Mouse (Mus musculus) liver, embryonic 15.5 days (tissue): ENCODE measurements at regions not wholly inside any gene's neighbourhood (a gene's known extent, or its start where the extent isn't known, plus 50 kb on each side); places are given as distances from the start of the nearest gene placed in this dataset.

Experiments
- ATAC-seq: fragments of 200-750 bp; cut with Nextera tagmentation; 2 replicates; pipeline ENCODE4 v1.8.0; 2017; ENCODE audit warnings: moderate number of reproducible peaks, mild to moderate bottlenecking, moderate library complexity; ENCODE audit not compliant: insufficient read depth
- H3K27ac ChIP-seq: fragments of 300-500 bp; sonication (generic); replicated peaks from 2 replicates; pipeline ENCODE4 v1.5.1; 2015; ENCODE audit warnings: mild to moderate bottlenecking, inconsistent platforms
- H3K27me3 ChIP-seq: fragments of 300-500 bp; sonication (generic); 2 replicates; pipeline ENCODE4 v1.6.1; 2015; ENCODE audit warnings: mild to moderate bottlenecking, inconsistent platforms
- H3K36me3 ChIP-seq: fragments of 300-500 bp; sonication (generic); replicated peaks from 2 replicates; pipeline ENCODE4 v1.6.1; 2015; ENCODE audit warnings: moderate library complexity, mild to moderate bottlenecking, inconsistent platforms
- H3K4me1 ChIP-seq: fragments of 300-500 bp; sonication (generic); replicated peaks from 2 replicates; pipeline ENCODE4 v1.6.1; 2015; ENCODE audit warnings: inconsistent platforms
- H3K4me2 ChIP-seq: fragments of 300-500 bp; sonication (generic); 2 replicates; pipeline ENCODE4 v1.6.1; 2015; ENCODE audit warnings: moderate library complexity, mild to moderate bottlenecking, inconsistent platforms
- H3K4me3 ChIP-seq: fragments of 300-500 bp; sonication (generic); replicated peaks from 2 replicates; pipeline ENCODE4 v1.5.1; 2015; ENCODE audit warnings: mild to moderate bottlenecking, inconsistent platforms
- H3K9ac ChIP-seq: fragments of 300-500 bp; sonication (generic); 2 replicates; pipeline ENCODE4 v1.6.1; 2015; ENCODE audit warnings: moderate library complexity, mild to moderate bottlenecking, inconsistent platforms
- H3K9me3 ChIP-seq: fragments of 300-500 bp; sonication (generic); replicated peaks from 2 replicates; pipeline ENCODE4 v1.6.1; 2016; ENCODE audit warnings: inconsistent platforms
- WGBS: fragments of 180-500 bp; shearing (Covaris S2); methylation state at CpG from one replicate; pipeline ENCODE4 v1.1.7; 2015; ENCODE audit warnings: mixed read lengths; ENCODE audit not compliant: insufficient replicate concordance; 5-methylcytosine and 5-hydroxymethylcytosine counted together

DNA sequence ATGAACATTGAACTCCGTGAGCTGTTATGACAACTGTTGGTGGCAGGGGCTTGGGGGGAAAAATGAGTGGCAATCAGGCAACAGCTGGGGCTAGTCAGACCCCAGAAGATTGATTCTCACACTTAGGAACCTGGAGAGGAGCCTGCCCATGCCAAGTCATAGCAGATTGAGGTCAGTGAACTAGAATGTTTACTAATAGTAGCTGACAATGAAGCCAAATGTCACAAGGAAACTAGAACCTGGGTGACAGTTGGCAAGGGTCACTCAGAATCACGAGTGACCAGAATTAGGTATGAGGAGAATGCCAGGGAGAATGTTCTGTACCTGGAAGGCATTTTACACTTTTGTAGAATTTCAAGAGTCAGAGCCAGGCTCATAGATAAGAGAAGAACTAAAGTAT lies 365.9 kb upstream of the Auts2 start:
- ATAC-seq: no peak
- H3K9me3 ChIP-seq: no peaks in the 10 kb centered on the region
- WGBS: 51% methylated on average over 2 of the region's 2 CpGs
- H3K27ac ChIP-seq: no peak overlapping the region
- no peaks in the 10 kb centered on the region for H3K36me3 ChIP-seq
- no peak overlapping the region for H3K9ac ChIP-seq
- no peak overlapping the region for H3K4me2 ChIP-seq
- no peaks in the 10 kb centered on the region for H3K27me3 ChIP-seq
- no peak overlapping the region for H3K4me3 ChIP-seq
- no peaks in the 10 kb centered on the region for H3K4me1 ChIP-seq

DNA sequence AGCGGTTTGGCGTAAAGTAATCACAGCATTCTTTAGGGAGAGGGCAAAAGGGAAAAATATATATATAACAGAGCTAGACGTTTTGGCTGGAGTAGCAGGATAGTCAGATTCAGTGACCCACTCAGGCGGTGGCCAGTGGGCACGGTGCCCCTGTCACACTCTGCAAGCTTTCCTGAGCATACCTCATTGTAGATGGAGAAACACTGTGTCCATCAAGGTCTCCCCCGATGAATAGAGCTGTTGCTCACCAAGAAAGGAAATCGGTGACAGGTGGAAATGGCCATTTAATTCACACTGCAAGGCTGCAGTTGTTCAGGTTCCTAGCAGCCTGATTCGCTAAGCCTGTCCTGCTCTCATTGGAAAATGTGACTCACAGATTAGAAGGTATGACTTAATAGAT lies 365.1 kb upstream of the Auts2 start:
- no peaks in the 10 kb centered on the region for H3K9me3 ChIP-seq
- WGBS: 58% methylated on average over 8 of the region's 8 CpGs
- no peaks in the 10 kb centered on the region for H3K27me3 ChIP-seq
- no peak overlapping the region for H3K4me3 ChIP-seq
- H3K4me1 ChIP-seq: no peaks in the 10 kb centered on the region
- no peak for ATAC-seq
- no peak overlapping the region for H3K9ac ChIP-seq
- no peaks in the 10 kb centered on the region for H3K36me3 ChIP-seq
- H3K4me2 ChIP-seq: no peak overlapping the region
- H3K27ac ChIP-seq: no peak overlapping the region

DNA sequence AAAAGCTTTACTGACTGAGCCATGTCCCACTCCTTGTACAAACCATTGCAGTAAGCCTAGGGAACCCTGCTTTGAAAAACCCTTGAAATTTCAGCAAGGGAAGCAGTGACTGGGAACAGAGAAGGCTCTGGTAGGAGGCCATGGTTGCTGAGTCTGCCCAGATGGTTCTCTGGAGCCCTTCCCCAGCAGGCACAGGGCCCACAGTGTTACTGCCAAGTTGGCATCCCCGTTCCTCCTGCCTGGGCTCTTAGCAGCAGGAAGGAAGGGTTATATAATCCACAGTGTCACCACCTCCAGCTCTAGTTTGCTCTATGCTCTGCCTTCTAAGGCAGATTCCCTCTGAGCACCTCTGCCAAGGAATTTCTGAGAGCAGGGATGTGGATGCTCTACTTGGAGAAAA lies 349.4 kb upstream of the Auts2 start:
- no peak overlapping the region for H3K4me2 ChIP-seq
- no peaks in the 10 kb centered on the region for H3K4me1 ChIP-seq
- H3K27me3 ChIP-seq: no peaks in the 10 kb centered on the region
- no peak overlapping the region for H3K4me3 ChIP-seq
- no peak for ATAC-seq
- WGBS: 37% methylated on average over 1 of the region's 1 CpGs
- H3K9me3 ChIP-seq: no peaks in the 10 kb centered on the region
- no peaks in the 10 kb centered on the region for H3K36me3 ChIP-seq
- H3K27ac ChIP-seq: no peak overlapping the region
- no peak overlapping the region for H3K9ac ChIP-seq

DNA sequence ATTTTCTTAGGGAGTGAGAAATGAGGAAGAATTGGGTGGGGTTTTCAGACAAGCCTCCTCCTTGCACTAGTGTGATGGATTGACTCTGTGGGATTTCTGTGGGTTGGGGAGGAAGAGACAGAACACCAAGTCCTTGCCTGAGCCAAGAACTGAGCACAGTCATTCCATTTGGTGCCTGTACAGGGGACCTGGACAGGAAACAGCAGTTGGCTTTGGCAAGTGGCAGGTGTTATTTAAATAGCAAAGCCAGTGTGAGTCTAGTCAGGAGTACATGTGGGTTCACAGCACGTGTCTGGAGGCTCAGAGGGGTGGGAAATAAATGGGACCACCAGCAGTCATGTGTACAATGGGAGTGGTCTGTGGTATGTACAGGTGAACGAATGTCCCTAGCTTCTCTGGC lies 341.0 kb upstream of the Auts2 start:
- no peaks in the 10 kb centered on the region for H3K27me3 ChIP-seq
- no peak for ATAC-seq
- no peaks in the 10 kb centered on the region for H3K9me3 ChIP-seq

DNA sequence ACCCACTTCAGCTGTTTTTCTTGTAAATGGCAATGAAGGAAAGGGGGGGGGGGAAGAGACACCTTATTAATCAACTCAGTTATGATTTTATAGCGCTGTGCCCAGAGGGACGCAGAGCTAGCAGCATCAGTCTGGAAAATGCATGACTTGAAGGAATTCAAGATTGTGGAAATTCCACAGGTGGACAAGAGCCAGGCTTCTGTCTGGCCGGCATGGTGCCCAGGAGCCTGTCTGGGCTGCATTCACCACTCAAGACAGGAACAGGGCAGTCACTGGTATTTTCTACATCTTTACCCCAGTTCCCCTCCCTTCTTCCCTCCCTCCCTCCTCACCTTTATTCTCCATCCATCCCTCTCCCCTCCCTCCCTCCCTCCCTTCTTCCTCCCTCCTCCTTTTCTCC lies 339.1 kb upstream of the Auts2 start:
- Histone ChIP-seq H3K36me3 (no peaks in the 10 kb centered on the region), H3K9me3 (no peaks in the 10 kb centered on the region), H3K4me2 (no peak overlapping the region), H3K4me1 (no peaks in the 10 kb centered on the region), H3K9ac (no peak overlapping the region), H3K27ac (no peak overlapping the region), H3K4me3 (no peak overlapping the region), H3K27me3 (no peaks in the 10 kb centered on the region)
- ATAC-seq: no peak
- WGBS: 60% methylated on average over 3 of the region's 3 CpGs

More for the DNA sequence above, 341.0 kb upstream of the Auts2 start:
- H3K9ac ChIP-seq: no peak overlapping the region
- no peaks in the 10 kb centered on the region for H3K4me1 ChIP-seq
- H3K27ac ChIP-seq: no peak overlapping the region
- no peak overlapping the region for H3K4me2 ChIP-seq
- whole genome bisulfite sequencing: 32% methylated on average over 2 of the region's 2 CpGs
- H3K4me3 ChIP-seq: no peak overlapping the region
- no peaks in the 10 kb centered on the region for H3K36me3 ChIP-seq

DNA sequence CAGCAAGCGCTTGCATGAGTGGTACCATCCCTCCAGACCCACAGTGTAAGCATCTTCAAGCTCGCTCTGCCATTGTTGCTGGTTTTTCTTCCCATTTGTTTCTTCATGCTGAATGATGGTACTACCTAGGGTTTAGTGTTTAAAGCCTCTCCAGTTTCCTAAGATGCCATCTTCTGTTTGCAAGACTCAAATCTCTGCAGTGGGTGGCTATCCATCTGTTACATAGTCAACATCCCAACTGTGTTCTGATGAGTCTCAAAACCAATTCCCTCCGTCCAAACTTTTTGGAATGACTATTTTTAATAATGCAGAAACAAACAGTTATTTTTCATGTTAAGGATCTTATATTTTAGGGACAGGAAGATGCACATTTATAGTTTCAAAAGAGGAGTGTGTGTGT lies 338.0 kb upstream of the Auts2 start:
- 66% methylated on average over 3 of the region's 3 CpGs for WGBS
- no peaks in the 10 kb centered on the region for H3K4me1 ChIP-seq

DNA sequence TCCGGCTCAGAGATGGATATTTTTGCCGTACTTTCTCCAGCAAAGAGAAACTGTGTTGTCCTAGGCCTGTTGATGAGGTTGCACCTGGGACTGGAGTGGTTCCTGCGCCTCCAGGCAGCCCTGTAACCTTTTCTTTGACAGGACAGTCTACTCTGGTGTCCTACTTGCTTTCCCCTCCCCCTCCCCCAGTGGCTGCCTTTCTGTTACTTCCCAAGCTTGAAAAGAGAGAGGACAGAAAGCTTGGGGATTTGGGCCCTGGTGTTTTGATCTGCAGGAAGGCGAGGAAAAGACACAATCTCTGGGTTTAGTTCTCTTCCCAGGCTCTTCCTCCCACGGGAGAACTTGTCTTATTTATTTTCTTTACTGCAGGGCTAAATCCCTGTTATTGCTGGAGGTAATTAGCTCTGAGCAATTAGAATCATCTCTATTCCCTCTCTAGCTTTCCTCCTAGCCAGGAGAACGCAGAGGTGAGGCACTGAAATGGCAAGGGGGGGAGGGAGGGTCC lies 333.2 kb upstream of the Auts2 start:
- Histone ChIP-seq H3K4me2 (no peak overlapping the region), H3K4me1 (no peaks in the 10 kb centered on the region), H3K27ac (no peak overlapping the region), H3K9ac (no peak overlapping the region), H3K4me3 (no peak overlapping the region), H3K27me3 (no peaks in the 10 kb centered on the region), H3K9me3 (no peaks in the 10 kb centered on the region), H3K36me3 (no peaks in the 10 kb centered on the region)
- 35% methylated on average over 6 of the region's 6 CpGs for whole genome bisulfite sequencing
- ATAC-seq: no peak

More for the DNA sequence above, 338.0 kb upstream of the Auts2 start:
- Histone ChIP-seq H3K36me3 (no peaks in the 10 kb centered on the region), H3K27me3 (no peaks in the 10 kb centered on the region), H3K4me2 (no peak overlapping the region), H3K9me3 (no peaks in the 10 kb centered on the region), H3K4me3 (no peak overlapping the region), H3K27ac (no peak overlapping the region), H3K9ac (no peak overlapping the region)
- ATAC-seq: no peak

DNA sequence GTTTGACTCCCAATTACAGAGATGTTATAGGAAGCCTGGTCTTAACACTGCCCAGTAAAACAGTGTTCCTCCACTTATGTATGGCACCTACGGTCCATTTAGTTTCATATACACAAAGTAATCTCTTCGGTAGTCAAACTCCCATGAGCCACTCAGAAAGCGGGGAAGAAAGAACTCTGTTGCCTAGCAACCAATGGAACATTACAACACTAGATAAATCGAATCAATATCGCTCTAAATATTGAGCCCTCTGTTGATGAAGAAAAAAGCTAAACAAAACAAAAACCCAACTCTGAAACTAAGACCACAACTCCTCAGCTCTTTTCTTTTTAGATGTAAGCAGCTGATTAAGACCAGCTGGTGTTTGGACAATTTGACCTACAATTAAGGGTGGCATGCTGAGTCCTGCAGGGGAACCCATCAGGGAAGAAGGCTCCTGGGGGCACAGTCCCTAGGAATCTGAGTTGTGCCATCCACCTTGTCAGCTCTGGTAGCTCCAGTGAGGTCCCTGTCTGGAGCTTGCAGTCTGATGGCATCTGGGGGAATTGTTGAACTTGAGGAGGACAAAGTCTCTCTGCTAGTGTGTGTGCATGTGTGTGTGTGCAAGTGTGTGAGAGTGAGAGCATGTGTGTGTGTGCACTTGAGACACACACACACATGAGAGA lies 315.8 kb upstream of the Auts2 start:
- no peak overlapping the region for H3K9ac ChIP-seq
- no peaks in the 10 kb centered on the region for H3K36me3 ChIP-seq
- no peak overlapping the region for H3K4me2 ChIP-seq
- H3K27me3 ChIP-seq: no peaks in the 10 kb centered on the region
- no peak overlapping the region for H3K27ac ChIP-seq
- 67% methylated on average over 5 of the region's 5 CpGs for WGBS
- H3K9me3 ChIP-seq: no peaks in the 10 kb centered on the region
- no peaks in the 10 kb centered on the region for H3K4me1 ChIP-seq
- H3K4me3 ChIP-seq: no peak overlapping the region
- ATAC-seq: no peak

DNA sequence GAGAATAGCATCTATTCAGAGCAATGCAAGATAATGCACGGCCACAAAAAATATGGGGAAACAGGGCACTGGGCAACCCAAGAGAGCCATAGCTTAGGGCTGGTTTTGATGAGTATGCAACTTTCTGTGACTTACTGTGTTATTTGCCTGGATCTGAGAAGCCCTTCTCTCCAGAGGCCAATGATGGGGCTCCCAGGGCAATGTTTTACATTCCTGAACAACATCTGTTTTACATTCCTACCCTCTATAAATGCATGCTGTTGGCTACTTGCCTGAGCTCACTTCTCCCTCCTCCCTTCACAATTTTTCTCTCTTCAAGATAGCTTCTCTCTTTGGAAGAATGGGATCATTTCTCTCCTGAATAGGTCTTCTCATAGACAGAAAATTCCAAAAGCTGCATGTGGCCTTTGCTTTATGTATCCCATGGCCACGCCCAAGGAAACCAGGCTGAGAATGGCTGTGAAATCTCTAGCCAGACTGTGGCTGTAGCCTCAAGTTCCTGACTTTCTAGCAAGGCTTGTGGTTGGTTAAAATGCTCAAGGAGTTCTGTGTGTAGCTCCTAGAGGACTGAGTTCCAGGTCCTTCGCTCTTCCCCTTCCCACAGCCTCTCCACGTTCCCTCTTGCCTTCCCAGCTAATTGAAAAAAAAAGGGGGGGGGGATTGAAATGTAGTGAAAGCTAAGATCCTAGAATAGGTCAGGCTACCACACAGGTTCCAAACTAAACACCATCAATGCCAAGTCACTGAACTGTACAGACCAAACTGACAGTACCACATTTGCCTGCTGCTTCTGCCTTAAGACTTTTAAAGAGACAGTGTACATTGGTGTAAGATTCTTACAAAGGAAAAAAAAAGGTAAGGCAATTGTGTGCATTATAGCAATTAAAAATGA lies 312.7 kb upstream of the Auts2 start:
- 46% methylated on average over 4 of the region's 4 CpGs for WGBS
- Histone ChIP-seq H3K27ac (no peak overlapping the region), H3K4me2 (no peak overlapping the region), H3K4me1 (no peaks in the 10 kb centered on the region), H3K9me3 (no peaks in the 10 kb centered on the region), H3K36me3 (no peaks in the 10 kb centered on the region), H3K4me3 (no peak overlapping the region), H3K27me3 (no peaks in the 10 kb centered on the region), H3K9ac (no peak overlapping the region)
- ATAC-seq: no peak

DNA sequence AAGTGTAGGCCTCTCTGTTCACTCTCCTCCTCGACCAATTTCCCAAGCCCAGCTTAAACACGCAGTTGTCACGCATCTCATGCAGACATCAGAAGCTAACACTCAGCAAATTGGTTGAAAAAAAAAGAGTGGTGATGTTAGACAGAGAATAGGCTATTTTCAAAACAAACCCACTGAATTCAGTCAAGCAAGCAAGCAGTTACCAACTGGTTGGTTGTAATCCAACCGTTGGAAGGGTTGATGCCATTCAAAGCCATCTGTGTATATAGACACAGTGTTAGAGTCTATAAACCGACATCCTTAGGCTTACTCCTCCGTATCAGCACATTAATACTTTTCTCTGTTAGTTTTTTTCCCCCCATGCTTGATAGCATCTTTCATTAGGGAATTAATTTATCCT lies 307.6 kb upstream of the Auts2 start:
- no peak overlapping the region for H3K27ac ChIP-seq
- H3K27me3 ChIP-seq: no peaks in the 10 kb centered on the region
- H3K9ac ChIP-seq: no peak overlapping the region
- H3K36me3 ChIP-seq: no peaks in the 10 kb centered on the region
- H3K4me2 ChIP-seq: no peak overlapping the region
- WGBS: 71% methylated on average over 6 of the region's 6 CpGs
- H3K4me3 ChIP-seq: no peak overlapping the region
- no peak for ATAC-seq
- H3K4me1 ChIP-seq: no peaks in the 10 kb centered on the region
- H3K9me3 ChIP-seq: no peaks in the 10 kb centered on the region

DNA sequence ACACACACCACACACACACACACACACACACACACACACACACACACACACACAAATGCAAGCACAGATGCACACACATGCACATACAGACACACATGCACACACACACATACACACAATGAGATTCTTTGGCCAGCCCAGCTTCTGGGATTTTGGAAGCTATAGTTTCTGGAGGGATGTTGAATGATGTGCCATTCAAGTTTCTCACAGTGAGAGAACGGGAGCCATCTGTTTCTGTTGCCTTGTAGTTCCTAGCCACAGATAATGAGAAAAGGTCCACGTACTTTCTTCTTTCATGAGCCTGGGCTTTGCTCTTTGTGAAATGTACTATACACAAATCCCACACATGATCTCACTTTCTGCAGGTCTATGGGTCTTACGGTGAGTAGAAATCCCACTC lies 304.9 kb upstream of the Auts2 start:
- no peak for ATAC-seq
- H3K4me1 ChIP-seq: no peaks in the 10 kb centered on the region
- no peaks in the 10 kb centered on the region for H3K9me3 ChIP-seq
- no peak overlapping the region for H3K4me3 ChIP-seq
- no peak overlapping the region for H3K9ac ChIP-seq
- no peaks in the 10 kb centered on the region for H3K36me3 ChIP-seq
- no peaks in the 10 kb centered on the region for H3K27me3 ChIP-seq
- H3K4me2 ChIP-seq: no peak overlapping the region
- WGBS: 59% methylated on average over 3 of the region's 3 CpGs
- H3K27ac ChIP-seq: no peak overlapping the region
